Mouse (Mus musculus): ENCODE data around the gene Rnft1. TPM values are rescaled to one million over a fixed set of nuclear protein-coding genes. Genes with fewer than 3 reads are reported as not detected.
"Not testable (repeated sequence)": the region's sequence is repeated elsewhere in the genome, so short reads cannot be mapped to it uniquely, and the experiment has no call there.

Rnft1 gene
- polyA plus RNA-seq (2015; fragmentation: Nextera tagmentation; extraction: Ambion mirVana), result 16.0 and 20.7 TPM in 2 replicates

GRCm38 (mm10) chr11:86484101-86484868 is at the start of gene Rnft1:
Rnft1 (plus strand) TSS chr11:86484657.
- peak; percentile 98 for ATAC-seq (ENCODE audit: low FRiP score)
- H3K4me1 ChIP-seq, result peaks cover 9% of the 10 kb centered on the region

DNA sequence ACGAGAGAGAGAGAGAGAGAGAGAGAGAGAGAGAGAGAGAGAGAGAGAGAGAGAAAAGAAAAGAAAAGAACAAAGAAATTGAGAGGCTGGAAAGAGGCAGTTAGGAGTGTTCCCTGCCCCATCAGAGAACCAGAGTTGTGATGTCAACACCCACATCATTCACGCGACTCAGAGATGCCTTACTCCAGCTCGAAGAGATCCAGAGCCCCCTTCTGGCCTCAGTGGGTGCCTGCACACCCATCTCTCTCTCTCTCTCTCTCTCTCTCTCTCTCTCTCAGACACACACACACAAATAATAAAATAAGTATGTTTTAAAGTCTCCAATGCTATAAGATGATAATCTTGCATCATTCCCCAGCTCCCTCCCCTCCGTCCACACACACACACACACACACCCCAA is 47.6 kb upstream of the Rnft1 start:
- Histone ChIP-seq H3K4me3 (replicated peaks) (no peak overlapping the region), H3K9me3 (replicated peaks) (no peaks in the 10 kb centered on the region), H3K27ac (replicated peaks) (no peak overlapping the region), H3K4me1 (no peaks in the 10 kb centered on the region), H3K36me3 (no peaks in the 10 kb centered on the region), H3K4me2 (no peak overlapping the region), H3K27me3 (replicated peaks) (no peaks in the 10 kb centered on the region), H3K9ac (replicated peaks) (no peak overlapping the region)
- 25% methylated on average over 5 of the region's 5 CpGs for WGBS
- ATAC-seq (ENCODE audit: low FRiP score), result no peak

More at GRCm38 (mm10) chr11:86484101-86484868, at the start of gene Rnft1:
- H3K9ac ChIP-seq (replicated peaks), result peak within 1 kb of the TSS; percentile 60
- no peaks in the 10 kb centered on the region for H3K27me3 ChIP-seq (replicated peaks)
- H3K4me2 ChIP-seq, result peak within 1 kb of the TSS; percentile 68
- no peaks in the 10 kb centered on the region for H3K9me3 ChIP-seq (replicated peaks)
- H3K27ac ChIP-seq (replicated peaks), result peak within 1 kb of the TSS; percentile 83
- under 1% methylated on average over 62 of the region's 68 CpGs for WGBS
- no peaks in the 10 kb centered on the region for H3K36me3 ChIP-seq
- H3K4me3 ChIP-seq (replicated peaks), result peak within 1 kb of the TSS; percentile 62

- no peaks in the 10 kb centered on the region for H3K9me3 ChIP-seq (replicated peaks)
- H3K27me3 ChIP-seq (replicated peaks), result no peaks in the 10 kb centered on the region
- WGBS, result 52% methylated on average over 4 of the region's 4 CpGs
- no peak overlapping the region for H3K4me2 ChIP-seq
- no peaks in the 10 kb centered on the region for H3K36me3 ChIP-seq
- H3K4me1 ChIP-seq, result no peaks in the 10 kb centered on the region
- no peak overlapping the region for H3K27ac ChIP-seq (replicated peaks)
- no peak for ATAC-seq (ENCODE audit: low FRiP score)
- no peak overlapping the region for H3K9ac ChIP-seq (replicated peaks)
- no peak overlapping the region for H3K4me3 ChIP-seq (replicated peaks)
Measured at GRCm38 (mm10) chr11:86438261-86438660, 46.2 kb upstream of the Rnft1 start.

DNA sequence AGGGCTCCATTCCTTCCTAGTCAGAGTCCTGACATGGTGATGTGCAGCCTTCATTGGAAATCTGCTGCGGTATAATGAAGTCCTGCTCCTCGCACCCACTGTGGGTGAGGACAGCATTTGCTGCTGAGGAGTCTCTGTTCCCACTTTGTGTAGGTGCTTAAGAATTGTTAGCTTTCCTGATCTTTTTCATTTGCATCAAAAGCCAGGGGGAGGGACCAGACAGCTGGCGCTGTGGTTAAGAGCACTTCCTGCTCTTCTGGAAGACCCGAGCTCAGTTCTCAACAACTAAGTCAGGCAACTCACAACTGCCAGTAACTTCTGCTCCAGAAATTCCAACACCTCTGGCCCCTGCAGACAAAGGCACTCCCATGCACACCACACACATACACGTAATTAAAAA is 43.7 kb upstream of the Rnft1 start:
- H3K36me3 ChIP-seq, result no peaks in the 10 kb centered on the region
- H3K9ac ChIP-seq (replicated peaks), result no peak overlapping the region
- H3K4me2 ChIP-seq, result no peak overlapping the region
- ATAC-seq (ENCODE audit: low FRiP score), result no peak
- WGBS, result 75% methylated on average over 5 of the region's 5 CpGs
- H3K27ac ChIP-seq (replicated peaks), result no peak overlapping the region
- H3K27me3 ChIP-seq (replicated peaks), result no peaks in the 10 kb centered on the region
- H3K9me3 ChIP-seq (replicated peaks), result no peaks in the 10 kb centered on the region
- H3K4me1 ChIP-seq, result no peaks in the 10 kb centered on the region
- H3K4me3 ChIP-seq (replicated peaks), result no peak overlapping the region

DNA sequence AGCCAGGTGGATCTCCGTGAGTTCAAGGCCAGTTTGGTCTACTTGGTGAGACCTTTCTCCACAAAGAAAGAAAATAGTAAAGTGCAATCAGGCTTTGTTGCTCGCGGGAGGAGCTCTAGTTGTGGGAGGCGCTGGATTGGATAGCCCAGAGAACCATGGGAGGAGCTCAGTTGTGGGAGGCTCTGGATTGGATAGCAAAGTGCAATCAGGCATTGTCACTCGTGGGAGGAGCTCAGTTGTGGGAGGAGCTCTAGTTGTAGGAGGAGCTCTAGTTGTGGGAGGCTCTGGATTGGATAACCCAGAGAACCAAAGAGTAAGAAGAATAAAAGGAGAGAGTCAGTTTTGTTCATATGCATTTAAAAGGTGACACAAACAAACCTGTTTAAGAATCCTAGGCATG is 30.5 kb upstream of the Rnft1 start:
- Histone ChIP-seq H3K27me3 (replicated peaks) (no peaks in the 10 kb centered on the region), H3K4me2 (no peak overlapping the region), H3K9me3 (replicated peaks) (no peaks in the 10 kb centered on the region), H3K9ac (replicated peaks) (no peak overlapping the region), H3K4me1 (no peaks in the 10 kb centered on the region), H3K36me3 (no peaks in the 10 kb centered on the region), H3K27ac (replicated peaks) (no peak overlapping the region), H3K4me3 (replicated peaks) (no peak overlapping the region)
- 93% methylated on average over 5 of the region's 5 CpGs for WGBS
- ATAC-seq (ENCODE audit: low FRiP score), result no peak

DNA sequence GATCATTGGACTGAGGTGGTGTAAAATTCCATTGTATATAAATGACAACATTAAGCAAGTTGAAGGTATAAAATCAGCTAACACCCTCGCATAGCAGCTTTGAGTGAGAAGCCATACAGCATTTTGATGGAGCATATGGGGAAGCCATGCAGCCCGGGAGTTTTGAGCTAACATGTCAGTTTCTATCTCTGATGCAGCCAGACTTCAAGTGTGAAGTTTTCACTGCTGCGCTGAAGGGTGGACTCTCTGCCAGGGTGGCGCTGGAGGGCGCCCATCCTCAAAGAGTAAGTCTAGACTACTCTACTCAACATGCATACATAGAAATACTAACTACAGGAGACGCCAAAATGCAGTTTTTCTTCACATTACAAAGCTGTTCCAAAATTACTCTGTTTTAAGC is 26.9 kb upstream of the Rnft1 start:
- Histone ChIP-seq H3K4me1 (no peaks in the 10 kb centered on the region), H3K4me2 (no peak overlapping the region), H3K36me3 (no peaks in the 10 kb centered on the region), H3K27ac (replicated peaks) (no peak overlapping the region), H3K4me3 (replicated peaks) (no peak overlapping the region), H3K27me3 (replicated peaks) (no peaks in the 10 kb centered on the region), H3K9me3 (replicated peaks) (no peaks in the 10 kb centered on the region), H3K9ac (replicated peaks) (no peak overlapping the region)
- 93% methylated on average over 6 of the region's 6 CpGs for WGBS
- ATAC-seq (ENCODE audit: low FRiP score), result no peak

- no peaks in the 10 kb centered on the region for H3K4me1 ChIP-seq
- no peaks in the 10 kb centered on the region for H3K27me3 ChIP-seq (replicated peaks)
- H3K36me3 ChIP-seq, result no peaks in the 10 kb centered on the region
- no peak for ATAC-seq (ENCODE audit: low FRiP score)
- H3K4me2 ChIP-seq, result no peak overlapping the region
- no peak overlapping the region for H3K27ac ChIP-seq (replicated peaks)
- no peaks in the 10 kb centered on the region for H3K9me3 ChIP-seq (replicated peaks)
- 94% methylated on average over 6 of the region's 6 CpGs for WGBS
- H3K9ac ChIP-seq (replicated peaks), result no peak overlapping the region
- no peak overlapping the region for H3K4me3 ChIP-seq (replicated peaks)
Measured at GRCm38 (mm10) chr11:86458866-86459265, 25.6 kb upstream of the Rnft1 start.

DNA sequence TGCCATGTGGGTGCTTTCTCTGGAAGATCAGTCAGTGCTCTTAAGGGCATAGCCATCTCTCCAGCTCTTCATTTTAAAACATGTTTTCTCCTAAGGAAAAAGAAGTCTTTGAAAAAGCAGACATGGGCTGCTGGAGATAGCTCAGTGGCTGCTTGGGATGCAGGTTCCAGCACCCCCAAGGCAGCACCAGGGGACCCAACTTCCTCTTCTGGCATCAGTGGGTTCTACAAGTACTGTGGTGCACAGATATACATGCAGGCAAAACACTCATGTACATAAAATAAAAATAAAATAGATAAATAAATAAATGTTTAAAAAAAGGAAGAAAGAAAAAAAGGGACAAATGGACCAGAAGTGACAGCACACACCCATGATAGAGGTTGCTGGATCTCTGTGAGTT is 21.9 kb upstream of the Rnft1 start:
- Histone ChIP-seq H3K9me3 (replicated peaks) (no peaks in the 10 kb centered on the region), H3K4me3 (replicated peaks) (no peak overlapping the region), H3K4me2 (no peak overlapping the region), H3K9ac (replicated peaks) (no peak overlapping the region), H3K4me1 (no peaks in the 10 kb centered on the region), H3K36me3 (no peaks in the 10 kb centered on the region), H3K27me3 (replicated peaks) (no peaks in the 10 kb centered on the region), H3K27ac (replicated peaks) (no peak overlapping the region)
- ATAC-seq (ENCODE audit: low FRiP score), result no peak

- not testable (repeated sequence) for H3K4me2 ChIP-seq; H3K36me3 ChIP-seq; H3K27ac ChIP-seq (replicated peaks); H3K4me3 ChIP-seq (replicated peaks); H3K9ac ChIP-seq (replicated peaks); H3K4me1 ChIP-seq; H3K27me3 ChIP-seq (replicated peaks); H3K9me3 ChIP-seq (replicated peaks); ATAC-seq (ENCODE audit: low FRiP score)
- WGBS, result 18% methylated on average over 8 of the region's 8 CpGs
Measured at GRCm38 (mm10) chr11:86464275-86464674, 20.2 kb upstream of the Rnft1 start.

GRCm38 (mm10) chr11:86468345-86468744 is 16.1 kb upstream of the Rnft1 start:
- H3K27me3 ChIP-seq (replicated peaks), result no peaks in the 10 kb centered on the region
- no peak overlapping the region for H3K4me2 ChIP-seq
- H3K27ac ChIP-seq (replicated peaks), result no peak overlapping the region
- no peak for ATAC-seq (ENCODE audit: low FRiP score)
- WGBS, result 87% methylated on average over 8 of the region's 8 CpGs
- H3K9me3 ChIP-seq (replicated peaks), result no peaks in the 10 kb centered on the region
- H3K4me3 ChIP-seq (replicated peaks), result no peak overlapping the region
- H3K36me3 ChIP-seq, result no peaks in the 10 kb centered on the region
- no peak overlapping the region for H3K9ac ChIP-seq (replicated peaks)
- peaks cover 9% of the 10 kb centered on the region for H3K4me1 ChIP-seq

- H3K4me2 ChIP-seq, result no peak overlapping the region
- no peaks in the 10 kb centered on the region for H3K36me3 ChIP-seq
- no peak overlapping the region for H3K27ac ChIP-seq (replicated peaks)
- 77% methylated on average over 4 of the region's 4 CpGs for WGBS
- H3K4me3 ChIP-seq (replicated peaks), result no peak overlapping the region
- no peak for ATAC-seq (ENCODE audit: low FRiP score)
- no peak overlapping the region for H3K9ac ChIP-seq (replicated peaks)
- H3K4me1 ChIP-seq, result peaks cover 12% of the 10 kb centered on the region
- H3K27me3 ChIP-seq (replicated peaks), result no peaks in the 10 kb centered on the region
- no peaks in the 10 kb centered on the region for H3K9me3 ChIP-seq (replicated peaks)
Measured at GRCm38 (mm10) chr11:86468971-86469370, 15.5 kb upstream of the Rnft1 start.

DNA sequence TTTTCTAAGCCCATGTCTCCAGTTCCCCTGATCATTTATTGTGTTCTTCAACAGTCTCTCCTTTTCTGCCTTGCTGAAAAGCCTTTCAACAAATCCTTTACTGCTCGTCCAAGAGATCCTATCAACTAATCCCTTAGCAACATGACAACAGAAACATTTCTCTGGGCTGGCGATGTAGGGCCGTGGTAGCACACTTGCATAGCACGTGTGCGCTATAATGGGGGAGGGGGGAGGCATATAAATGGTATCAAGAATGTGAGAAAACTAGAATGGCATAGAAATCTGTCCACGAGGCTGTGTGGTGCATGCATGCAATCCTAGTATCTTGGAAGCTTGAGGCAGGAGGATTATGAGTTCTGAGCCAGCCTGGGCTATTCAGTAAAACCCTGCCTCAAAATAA is 12.7 kb upstream of the Rnft1 start:
- Histone ChIP-seq H3K4me3 (replicated peaks) (no peak overlapping the region), H3K4me1 (peaks cover 12% of the 10 kb centered on the region), H3K36me3 (no peaks in the 10 kb centered on the region), H3K9ac (replicated peaks) (no peak overlapping the region), H3K4me2 (no peak overlapping the region), H3K27ac (replicated peaks) (no peak overlapping the region), H3K27me3 (replicated peaks) (no peaks in the 10 kb centered on the region), H3K9me3 (replicated peaks) (no peaks in the 10 kb centered on the region)
- ATAC-seq (ENCODE audit: low FRiP score), result no peak
- WGBS, result 57% methylated on average over 6 of the region's 6 CpGs
